Mouse (Mus musculus): ENCODE measurements around the gene Lclat1.

GRCm38 (mm10) chr17:73247758-73248157 is 140.0 kb downstream of the Lclat1 start:
- TF ChIP-seq CTCF (IDR thresholded peaks at IDR 0.05; ENCODE audit: borderline replicate concordance, extremely low read depth, insufficient read depth, insufficient read length) (no peak), POLR2A (IDR thresholded peaks at IDR 0.05; ENCODE audit: borderline replicate concordance, extremely low read depth, insufficient read depth, insufficient read length, poor library complexity, severe bottlenecking) (no peak)
